Mouse (Mus musculus): ENCODE results near the gene Srxn1. TPM values are rescaled to one million over a fixed set of nuclear protein-coding genes. Genes with fewer than 3 reads are reported as not detected.

Srxn1 gene
- polyA plus RNA-seq, 1 experiment from 2014 or later = 17.9 TPM

DNA sequence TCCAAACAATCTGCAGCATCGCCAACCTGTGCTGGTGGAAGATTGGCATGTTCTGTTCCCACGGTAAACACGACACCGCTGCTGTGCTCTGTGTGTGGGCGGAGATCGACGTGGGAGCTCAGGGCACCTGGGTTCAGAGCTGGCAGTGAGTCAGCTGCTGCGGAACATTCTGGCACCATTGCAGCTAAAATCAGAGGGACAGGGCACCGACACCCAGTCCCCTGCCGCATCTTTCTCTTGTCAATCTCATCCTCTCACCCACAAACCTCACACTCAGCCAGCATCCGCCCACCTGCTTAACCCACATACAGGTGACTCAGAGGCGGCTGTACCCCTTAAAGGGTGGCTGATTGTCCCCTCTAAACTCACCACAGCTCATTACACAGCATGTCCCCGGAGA lies 3.6 kb upstream of the Srxn1 start:
- peaks cover 10% of the 10 kb centered on the region; the same call in 1 of the 2 replicates for H3K27me3 ChIP-seq (ENCODE audit: insufficient read depth, low read length)
- WGBS = 59% methylated on average over 13 of the region's 13 CpGs

DNA sequence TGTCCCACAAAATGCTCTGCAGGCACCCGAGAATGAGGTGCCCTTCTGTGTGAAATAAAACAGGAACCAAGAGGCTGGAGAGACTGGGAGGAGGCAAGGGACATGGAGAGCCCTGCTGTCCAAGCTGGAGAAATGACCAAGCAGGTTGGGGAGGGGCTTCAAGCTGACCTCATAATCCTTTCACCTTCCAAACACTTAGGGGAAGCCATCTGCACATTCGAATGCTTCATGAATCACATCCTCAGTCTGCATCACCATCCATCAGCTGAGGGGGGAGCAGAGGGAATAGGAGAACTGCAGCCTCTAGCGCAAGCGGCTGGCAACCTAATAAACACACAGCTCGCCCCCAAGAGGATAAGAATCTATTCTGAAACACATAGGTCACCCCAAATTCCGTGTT lies 2.9 kb upstream of the Srxn1 start:
- ATAC-seq (ENCODE audit: low FRiP score, low TSS enrichment) = no peak
- no peak overlapping the region for H3K9ac ChIP-seq (replicated peaks; ENCODE audit: low read length)
- H3K27ac ChIP-seq (ENCODE audit: low read length) = no peak overlapping the region
- H3K4me3 ChIP-seq (ENCODE audit: low read length) = no peak overlapping the region
- no peak overlapping the region for H3K4me2 ChIP-seq (replicated peaks; ENCODE audit: low read depth, low read length)
- H3K27me3 ChIP-seq (ENCODE audit: insufficient read depth, low read length) = peaks cover 6% of the 10 kb centered on the region; the same call in 1 of the 2 replicates
- H3K9me3 ChIP-seq (ENCODE audit: low read length) = no peaks in the 10 kb centered on the region
- no peaks in the 10 kb centered on the region for H3K36me3 ChIP-seq (ENCODE audit: insufficient read depth, low read length)
- WGBS = 58% methylated on average over 6 of the region's 6 CpGs
- peaks cover 11% of the 10 kb centered on the region for H3K4me1 ChIP-seq (ENCODE audit: insufficient read depth, low read length)

More for the DNA sequence above, 3.6 kb upstream of the Srxn1 start:
- Histone ChIP-seq H3K9me3 (ENCODE audit: low read length) (no peaks in the 10 kb centered on the region), H3K4me3 (ENCODE audit: low read length) (no peak overlapping the region), H3K4me1 (ENCODE audit: insufficient read depth, low read length) (peaks cover 11% of the 10 kb centered on the region), H3K27ac (ENCODE audit: low read length) (no peak overlapping the region), H3K9ac (replicated peaks; ENCODE audit: low read length) (no peak overlapping the region), H3K36me3 (ENCODE audit: insufficient read depth, low read length) (no peaks in the 10 kb centered on the region), H3K4me2 (replicated peaks; ENCODE audit: low read depth, low read length) (no peak overlapping the region)
- ATAC-seq (ENCODE audit: low FRiP score, low TSS enrichment) = no peak

DNA sequence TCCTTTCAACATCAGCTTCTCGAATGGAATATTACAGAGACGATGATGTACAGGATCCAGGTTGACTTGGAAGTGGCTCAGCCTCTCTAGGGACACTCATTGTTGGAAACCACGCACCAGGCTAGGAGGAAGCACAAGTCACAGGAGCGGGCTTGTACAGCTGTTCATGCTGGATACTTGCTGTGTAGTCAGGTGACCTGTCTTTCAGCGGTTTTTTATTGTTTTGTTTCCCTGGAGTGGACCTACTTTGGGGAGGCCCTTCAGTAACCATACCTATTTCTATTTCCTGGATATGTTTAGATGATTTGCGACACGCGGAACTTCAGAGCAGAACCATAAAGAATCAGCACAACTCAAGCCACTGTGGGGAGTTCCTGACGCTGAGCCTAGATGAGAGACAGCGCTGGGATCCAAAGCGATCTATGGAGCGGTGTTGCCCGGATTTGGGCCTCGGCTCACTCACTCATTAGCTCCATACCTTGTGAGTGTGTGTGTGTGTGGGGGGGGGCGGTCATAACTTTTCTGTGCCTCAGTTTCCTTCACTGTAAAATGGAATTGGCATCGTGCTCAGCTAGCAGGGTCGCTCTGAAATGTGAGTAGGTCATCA lies 502 bp upstream of the Srxn1 start:
- Histone ChIP-seq H3K4me3 (ENCODE audit: low read length) (peak overlapping the region; percentile 62), H3K27me3 (ENCODE audit: insufficient read depth, low read length) (peaks cover 6% of the 10 kb centered on the region; the same call in 1 of the 2 replicates), H3K9ac (replicated peaks; ENCODE audit: low read length) (peak overlapping the region; percentile 82), H3K4me2 (replicated peaks; ENCODE audit: low read depth, low read length) (peak overlapping the region; percentile 89), H3K36me3 (ENCODE audit: insufficient read depth, low read length) (no peaks in the 10 kb centered on the region; the same call in 1 of the 2 replicates), H3K27ac (ENCODE audit: low read length) (no peak overlapping the region), H3K9me3 (ENCODE audit: low read length) (no peaks in the 10 kb centered on the region), H3K4me1 (ENCODE audit: insufficient read depth, low read length) (peaks cover 11% of the 10 kb centered on the region)
- WGBS = 14% methylated on average over 17 of the region's 17 CpGs
- peak; percentile 34 for ATAC-seq (ENCODE audit: low FRiP score, low TSS enrichment)

- Histone ChIP-seq H3K4me3 (ENCODE audit: low read length) (peak overlapping the region; percentile 62), H3K27me3 (ENCODE audit: insufficient read depth, low read length) (peaks cover 3% of the 10 kb centered on the region; the same call in 1 of the 2 replicates), H3K36me3 (ENCODE audit: insufficient read depth, low read length) (no peaks in the 10 kb centered on the region; the same call in 1 of the 2 replicates), H3K4me1 (ENCODE audit: insufficient read depth, low read length) (peaks cover 11% of the 10 kb centered on the region), H3K9ac (replicated peaks; ENCODE audit: low read length) (no peak overlapping the region), H3K9me3 (ENCODE audit: low read length) (no peaks in the 10 kb centered on the region), H3K4me2 (replicated peaks; ENCODE audit: low read depth, low read length) (peak overlapping the region; percentile 89), H3K27ac (ENCODE audit: low read length) (no peak overlapping the region)
- ATAC-seq (ENCODE audit: low FRiP score, low TSS enrichment) = no peak
- whole genome bisulfite sequencing = 58% methylated on average over 3 of the region's 3 CpGs
These were observed 894 bp downstream of the Srxn1 start for GRCm38 (mm10) chr2:152106225-152106595.

DNA sequence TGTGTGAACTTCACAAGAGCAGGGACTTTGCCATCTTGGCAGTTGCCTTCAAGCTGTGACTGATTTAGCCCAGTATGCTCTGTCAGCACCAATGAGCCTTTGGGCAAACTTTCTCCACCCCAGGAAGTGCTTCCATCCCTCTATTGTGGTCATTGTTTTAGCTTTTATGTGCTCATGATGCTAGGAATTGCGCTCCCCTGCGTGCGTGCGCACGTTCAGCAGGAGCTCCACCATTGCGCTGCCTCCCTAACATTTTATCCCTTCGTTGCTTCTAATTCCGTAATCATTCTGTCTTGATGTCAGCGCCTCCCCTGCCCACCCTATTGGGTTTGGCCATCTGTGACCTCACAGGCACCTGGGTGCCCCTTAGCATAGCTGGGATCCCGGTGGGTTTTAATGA lies 1.3 kb downstream of the Srxn1 start:
- Histone ChIP-seq H3K36me3 (ENCODE audit: insufficient read depth, low read length) (no peaks in the 10 kb centered on the region; the same call in 1 of the 2 replicates), H3K4me2 (replicated peaks; ENCODE audit: low read depth, low read length) (no peak overlapping the region), H3K27me3 (ENCODE audit: insufficient read depth, low read length) (peaks cover 3% of the 10 kb centered on the region; the same call in 1 of the 2 replicates), H3K27ac (ENCODE audit: low read length) (no peak overlapping the region), H3K4me3 (ENCODE audit: low read length) (no peak overlapping the region; the same call in 1 of the 2 replicates), H3K4me1 (ENCODE audit: insufficient read depth, low read length) (peaks cover 11% of the 10 kb centered on the region), H3K9me3 (ENCODE audit: low read length) (no peaks in the 10 kb centered on the region), H3K9ac (replicated peaks; ENCODE audit: low read length) (no peak overlapping the region)
- WGBS = 87% methylated on average over 10 of the region's 10 CpGs
- no peak for ATAC-seq (ENCODE audit: low FRiP score, low TSS enrichment)

- no peaks in the 10 kb centered on the region for H3K9me3 ChIP-seq (ENCODE audit: low read length)
- ATAC-seq (ENCODE audit: low FRiP score, low TSS enrichment) = no peak
- 75% methylated on average over 7 of the region's 7 CpGs for WGBS
- H3K9ac ChIP-seq (replicated peaks; ENCODE audit: low read length) = no peak overlapping the region
- H3K4me2 ChIP-seq (replicated peaks; ENCODE audit: low read depth, low read length) = no peak overlapping the region
- H3K4me3 ChIP-seq (ENCODE audit: low read length) = no peak overlapping the region
- H3K36me3 ChIP-seq (ENCODE audit: insufficient read depth, low read length) = no peaks in the 10 kb centered on the region; the same call in 1 of the 2 replicates
- H3K4me1 ChIP-seq (ENCODE audit: insufficient read depth, low read length) = peaks cover 11% of the 10 kb centered on the region
- H3K27me3 ChIP-seq (ENCODE audit: insufficient read depth, low read length) = no peaks in the 10 kb centered on the region
- no peak overlapping the region for H3K27ac ChIP-seq (ENCODE audit: low read length)
These were observed 3.4 kb downstream of the Srxn1 start for GRCm38 (mm10) chr2:152108702-152109101.

- H3K27ac ChIP-seq (ENCODE audit: low read length) = no peak overlapping the region
- no peaks in the 10 kb centered on the region for H3K9me3 ChIP-seq (ENCODE audit: low read length)
- H3K27me3 ChIP-seq (ENCODE audit: insufficient read depth, low read length) = no peaks in the 10 kb centered on the region
- no peak for ATAC-seq (ENCODE audit: low FRiP score, low TSS enrichment)
- no peak overlapping the region for H3K4me3 ChIP-seq (ENCODE audit: low read length)
- no peaks in the 10 kb centered on the region; the same call in 1 of the 2 replicates for H3K36me3 ChIP-seq (ENCODE audit: insufficient read depth, low read length)
- no peak overlapping the region for H3K4me2 ChIP-seq (replicated peaks; ENCODE audit: low read depth, low read length)
- H3K9ac ChIP-seq (replicated peaks; ENCODE audit: low read length) = no peak overlapping the region
- H3K4me1 ChIP-seq (ENCODE audit: insufficient read depth, low read length) = peaks cover 11% of the 10 kb centered on the region
- 80% methylated on average over 5 of the region's 5 CpGs for WGBS
These were observed 4.1 kb downstream of the Srxn1 start for GRCm38 (mm10) chr2:152109386-152109785.

DNA sequence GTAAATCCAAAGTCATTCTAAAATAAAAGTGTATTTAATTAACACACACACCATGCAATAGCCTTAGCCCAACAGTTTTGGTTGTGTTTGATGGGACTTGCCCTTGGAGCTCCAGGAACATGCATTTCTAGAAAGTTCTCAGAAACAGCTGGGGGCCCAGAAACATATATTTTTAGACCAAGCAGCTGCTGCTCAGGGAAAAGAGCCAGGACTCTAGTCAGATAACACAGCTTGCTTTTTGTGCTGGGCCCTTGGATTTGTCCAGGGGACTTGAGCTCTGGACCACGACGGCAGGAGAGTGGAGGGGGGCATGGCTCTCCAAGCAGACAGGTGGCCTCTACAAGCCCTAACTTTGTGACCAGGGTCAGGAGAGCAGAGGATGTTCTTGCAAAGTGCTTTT lies 6.0 kb downstream of the Srxn1 start:
- Histone ChIP-seq H3K27ac (ENCODE audit: low read length) (no peak overlapping the region), H3K9ac (replicated peaks; ENCODE audit: low read length) (no peak overlapping the region), H3K4me2 (replicated peaks; ENCODE audit: low read depth, low read length) (no peak overlapping the region), H3K4me3 (ENCODE audit: low read length) (no peak overlapping the region), H3K9me3 (ENCODE audit: low read length) (no peaks in the 10 kb centered on the region), H3K27me3 (ENCODE audit: insufficient read depth, low read length) (peaks cover 12% of the 10 kb centered on the region), H3K4me1 (ENCODE audit: insufficient read depth, low read length) (peaks cover 10% of the 10 kb centered on the region), H3K36me3 (ENCODE audit: insufficient read depth, low read length) (no peaks in the 10 kb centered on the region; the same call in 1 of the 2 replicates)
- WGBS = 51% methylated on average over 2 of the region's 2 CpGs
- ATAC-seq (ENCODE audit: low FRiP score, low TSS enrichment) = no peak

DNA sequence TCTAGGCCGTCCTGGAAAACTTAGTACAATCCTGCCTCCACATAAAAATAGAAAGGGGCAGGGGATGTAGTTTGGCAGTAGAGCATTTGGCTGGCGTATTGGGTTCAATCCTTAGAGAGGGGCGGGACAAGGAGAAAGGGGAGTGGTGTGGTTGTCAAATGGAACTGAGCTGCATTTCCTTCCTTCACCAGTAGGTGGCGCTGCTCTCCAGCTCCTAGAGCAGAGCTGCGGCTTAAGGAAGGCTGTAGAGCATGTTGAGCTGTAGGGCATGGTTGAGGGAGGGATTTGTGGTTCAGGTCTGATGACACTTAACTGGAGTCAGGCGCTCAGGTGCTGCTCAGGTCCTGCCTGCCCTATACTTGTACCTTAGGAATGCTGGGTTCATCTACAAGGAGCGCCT lies 6.6 kb downstream of the Srxn1 start:
- peaks cover 10% of the 10 kb centered on the region for H3K4me1 ChIP-seq (ENCODE audit: insufficient read depth, low read length)
- no peak overlapping the region for H3K4me2 ChIP-seq (replicated peaks; ENCODE audit: low read depth, low read length)
- H3K9me3 ChIP-seq (ENCODE audit: low read length) = no peaks in the 10 kb centered on the region
- WGBS = 9% methylated on average over 7 of the region's 7 CpGs
- ATAC-seq (ENCODE audit: low FRiP score, low TSS enrichment) = peak; percentile 87
- H3K4me3 ChIP-seq (ENCODE audit: low read length) = no peak overlapping the region
- no peak overlapping the region for H3K9ac ChIP-seq (replicated peaks; ENCODE audit: low read length)
- H3K36me3 ChIP-seq (ENCODE audit: insufficient read depth, low read length) = no peaks in the 10 kb centered on the region; the same call in 1 of the 2 replicates
- peaks cover 12% of the 10 kb centered on the region for H3K27me3 ChIP-seq (ENCODE audit: insufficient read depth, low read length)
- no peak overlapping the region for H3K27ac ChIP-seq (ENCODE audit: low read length)

DNA sequence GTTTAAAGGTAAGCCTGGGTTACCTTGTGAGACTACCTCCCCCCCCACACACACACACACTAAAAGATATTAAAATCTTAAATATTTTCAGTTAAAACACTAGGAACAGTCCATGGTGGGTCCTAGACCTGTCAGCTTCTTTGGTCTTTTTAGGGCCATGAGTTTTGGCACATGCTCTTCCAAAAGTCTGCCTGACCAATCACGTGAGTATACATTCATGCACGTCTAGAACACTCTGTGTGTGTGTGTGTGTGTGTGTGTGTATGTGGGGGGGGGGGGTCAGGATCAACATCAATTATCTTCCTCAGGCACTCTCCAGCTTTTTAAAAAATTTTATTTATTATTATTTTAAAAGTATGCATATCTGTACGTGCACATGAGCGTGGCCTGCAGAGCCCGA lies 7.2 kb downstream of the Srxn1 start:
- 94% methylated on average over 5 of the region's 5 CpGs for WGBS
- Histone ChIP-seq H3K27ac (ENCODE audit: low read length) (no peak overlapping the region), H3K9me3 (ENCODE audit: low read length) (no peaks in the 10 kb centered on the region)

More for the DNA sequence above, 7.2 kb downstream of the Srxn1 start:
- H3K4me1 ChIP-seq (ENCODE audit: insufficient read depth, low read length) = peaks cover 10% of the 10 kb centered on the region
- H3K4me3 ChIP-seq (ENCODE audit: low read length) = no peak overlapping the region
- no peak overlapping the region for H3K9ac ChIP-seq (replicated peaks; ENCODE audit: low read length)
- peaks cover 12% of the 10 kb centered on the region for H3K27me3 ChIP-seq (ENCODE audit: insufficient read depth, low read length)
- no peaks in the 10 kb centered on the region; the same call in 1 of the 2 replicates for H3K36me3 ChIP-seq (ENCODE audit: insufficient read depth, low read length)
- H3K4me2 ChIP-seq (replicated peaks; ENCODE audit: low read depth, low read length) = no peak overlapping the region
- 0 out of 2 replicates have a peak, but pooled peaks have one; percentile 2 for ATAC-seq (ENCODE audit: low FRiP score, low TSS enrichment)

Measured in kidney, embryonic 16.5 days (tissue).